13 mouse cellular contexts compared by ENCODE assay signal in genomic region chr2:173776108-173776507, GRCm38 (mm10). TPM values are rescaled to one million over a fixed set of nuclear protein-coding genes. Genes with fewer than 3 reads are reported as not detected.
A peak's percentile ranks its signal among the peaks of the same experiment; 100 is the strongest.
DNase-seq lines count a peak whose midpoint lies in the region; ATAC-seq and TF ChIP-seq lines count a peak whose summit lies in the region.
"Had no signal": no experiment of that assay in that cellular context is flagged by ENCODE, and none has a peak within 500 bp of the region (broad histone marks: within the 10 kb centered on the region; RNA-seq: fewer than 3 reads in every experiment).

No protein-coding gene starts in this region.

- H3K36me3 ChIP-seq in forebrain, embryonic 10.5 days (replicated peaks) = peaks cover 50% of the 10 kb centered on the region
- H3K36me3 ChIP-seq in forebrain, postnatal 0 days (ENCODE audit: insufficient read depth) = peaks cover 23% of the 10 kb centered on the region
- no peaks in the 10 kb centered on the region; the same call in 1 of the 2 replicates for H3K36me3 ChIP-seq in forebrain, embryonic 11.5 days (ENCODE audit: control insufficient read depth, insufficient read depth, low read length)
- H3K36me3 ChIP-seq in midbrain, embryonic 11.5 days (ENCODE audit: control insufficient read depth, insufficient read depth, low read length) = peaks cover 3% of the 10 kb centered on the region

- WGBS in forebrain, embryonic 10.5 days = 8% methylated on average over 9 of the region's 9 CpGs
- WGBS in forebrain, postnatal 0 days = 23% methylated on average over 9 of the region's 9 CpGs
- WGBS in forebrain, embryonic 11.5 days = 12% methylated on average over 9 of the region's 9 CpGs
- 9% methylated on average over 9 of the region's 9 CpGs for WGBS in midbrain, embryonic 11.5 days

- H3K4me1 ChIP-seq in forebrain, embryonic 10.5 days = peaks cover 71% of the 10 kb centered on the region
- no peaks in the 10 kb centered on the region for H3K4me1 ChIP-seq in forebrain, postnatal 0 days (ENCODE audit: insufficient read depth)
- H3K4me1 ChIP-seq in forebrain, embryonic 11.5 days (replicated peaks; ENCODE audit: control insufficient read depth, insufficient read depth, low read length) = peaks cover 24% of the 10 kb centered on the region
- peaks cover 17% of the 10 kb centered on the region for H3K4me1 ChIP-seq in midbrain, embryonic 11.5 days (ENCODE audit: control insufficient read depth, insufficient read depth, low read length)

- H3K27ac ChIP-seq in forebrain, embryonic 10.5 days = peak overlapping the region; percentile 73
- H3K27ac ChIP-seq in forebrain, postnatal 0 days (ENCODE audit: low read depth, low read length) = no peak overlapping the region
- H3K27ac ChIP-seq in forebrain, embryonic 11.5 days (ENCODE audit: low read depth, low read length) = peak overlapping the region; percentile 62
- peak overlapping the region; percentile 25; the same call in 1 of the 2 replicates for H3K27ac ChIP-seq in midbrain, embryonic 11.5 days (ENCODE audit: low read depth, low read length)

- DNase-seq in forebrain, embryonic 10.5 days (ENCODE audit: extremely low spot score, low spot score) = no peak
- DNase-seq in forebrain, postnatal 0 days = no peak
- peak; percentile 30 for DNase-seq in ES-CJ7 (ENCODE audit: low read depth, low spot score)
- DNase-seq in forebrain, embryonic 11.5 days (ENCODE audit: low spot score) = peak; percentile 68
- DNase-seq in midbrain, embryonic 11.5 days (ENCODE audit: low spot score, missing footprints) = no peak
- no peak for DNase-seq in adrenal gland, postnatal 14 days
- DNase-seq in left cerebral cortex, adult 18-20 months (ENCODE audit: low spot score in 2 of 2) = no peak
- DNase-seq in layer of hippocampus, adult 8-10 months (ENCODE audit: low spot score in 2 of 2) = no peak
- DNase-seq: cerebellum, adult 2 months had no signal

- TF ChIP-seq CTCF in forebrain, postnatal 0 days (IDR thresholded peaks at IDR 0.05; ENCODE audit: low read depth) = no peak

- no peak for ATAC-seq in forebrain, postnatal 0 days
- peak; percentile 59; the same call in 1 of the 2 replicates for ATAC-seq in forebrain, embryonic 11.5 days (replicated peaks; ENCODE audit: low FRiP score)
- ATAC-seq in midbrain, embryonic 11.5 days (ENCODE audit: low FRiP score) = peak; percentile 64

- H3K9ac ChIP-seq in forebrain, postnatal 0 days = no peak overlapping the region
- no peak overlapping the region for H3K9ac ChIP-seq in forebrain, embryonic 11.5 days (ENCODE audit: low read length)
- peak overlapping the region; percentile 18; the same call in 1 of the 2 replicates for H3K9ac ChIP-seq in midbrain, embryonic 11.5 days (ENCODE audit: low read length)

- no peaks in the 10 kb centered on the region for H3K27me3 ChIP-seq in forebrain, embryonic 10.5 days (ENCODE audit: poor library complexity, severe bottlenecking)
- H3K27me3 ChIP-seq in forebrain, postnatal 0 days (ENCODE audit: insufficient read depth, low read length) = no peaks in the 10 kb centered on the region
- H3K27me3 ChIP-seq in forebrain, embryonic 11.5 days (ENCODE audit: control insufficient read depth, insufficient read depth, low read length) = no peaks in the 10 kb centered on the region
- no peaks in the 10 kb centered on the region for H3K27me3 ChIP-seq in midbrain, embryonic 11.5 days (ENCODE audit: control insufficient read depth, insufficient read depth, low read length)

- no peaks in the 10 kb centered on the region for H3K9me3 ChIP-seq in forebrain, embryonic 10.5 days
- no peaks in the 10 kb centered on the region for H3K9me3 ChIP-seq in forebrain, postnatal 0 days (ENCODE audit: low read length)
- no peaks in the 10 kb centered on the region for H3K9me3 ChIP-seq in forebrain, embryonic 11.5 days (ENCODE audit: control insufficient read depth, low read length)
- no peaks in the 10 kb centered on the region for H3K9me3 ChIP-seq in midbrain, embryonic 11.5 days (ENCODE audit: control insufficient read depth, low read length)

- no peak overlapping the region for H3K4me3 ChIP-seq in forebrain, embryonic 10.5 days
- H3K4me3 ChIP-seq in forebrain, postnatal 0 days (ENCODE audit: low read depth, low read length) = no peak overlapping the region
- no peak overlapping the region for H3K4me3 ChIP-seq in forebrain, embryonic 11.5 days (ENCODE audit: low read depth, low read length)
- no peak overlapping the region for H3K4me3 ChIP-seq in midbrain, embryonic 11.5 days (ENCODE audit: low read depth, low read length)

- H3K4me2 ChIP-seq in forebrain, postnatal 0 days (ENCODE audit: low read depth) = no peak overlapping the region
- H3K4me2 ChIP-seq in forebrain, embryonic 11.5 days (ENCODE audit: low read depth, low read length, severe bottlenecking) = no peak overlapping the region
- no peak overlapping the region for H3K4me2 ChIP-seq in midbrain, embryonic 11.5 days

RNA-seq across cellular contexts. Expression of gene Vapb, which starts 38.8 kb away (rescaled TPM):
- polyA plus RNA-seq in forebrain, embryonic 10.5 days (2016; fragmentation: Nextera tagmentation; extraction: Ambion mirVana) = 8.8 and 10.2 TPM in 2 replicates
- 40.2 and 41.8 TPM in 2 replicates for total RNA-seq in forebrain, postnatal 0 days (2014; rRNA removed)
- polyA plus RNA-seq in forebrain, postnatal 0 days (2015; fragmentation: Nextera tagmentation; extraction: Ambion mirVana) = 12.4 and 13.6 TPM in 2 replicates
- polyA plus RNA-seq in forebrain, embryonic 11.5 days (2014; fragmentation: Nextera tagmentation; extraction: Ambion mirVana) = 10.5 and 11.5 TPM in 2 replicates
- 13.7 and 13.8 TPM in 2 replicates for polyA plus RNA-seq in midbrain, embryonic 11.5 days (2014; fragmentation: Nextera tagmentation; extraction: Ambion mirVana)
- 134 and 142 TPM in 2 replicates for total RNA-seq in adrenal gland, postnatal 14 days (2021)
- total RNA-seq in left cerebral cortex, adult 18-20 months (2021) = 100 to 1,000 TPM; 121 to 132 TPM
- 100 to 1,000 TPM; 111 to 134 (median 121) TPM for total RNA-seq in layer of hippocampus, adult 8-10 months (2022)

RNA-seq across cellular contexts. Expression of gene 1700010B08Rik, which starts 56.9 kb away (rescaled TPM):
- polyA plus RNA-seq in forebrain, embryonic 10.5 days (2016; fragmentation: Nextera tagmentation; extraction: Ambion mirVana) = not detected in 2 replicates
- total RNA-seq in forebrain, postnatal 0 days (2014; rRNA removed) = not detected in 2 replicates
- not detected in 2 replicates for polyA plus RNA-seq in forebrain, postnatal 0 days (2015; fragmentation: Nextera tagmentation; extraction: Ambion mirVana)
- polyA plus RNA-seq in forebrain, embryonic 11.5 days (2014; fragmentation: Nextera tagmentation; extraction: Ambion mirVana) = not detected in 2 replicates
- polyA plus RNA-seq in midbrain, embryonic 11.5 days (2014; fragmentation: Nextera tagmentation; extraction: Ambion mirVana) = not detected in 2 replicates
- not detected in 2 replicates for total RNA-seq in adrenal gland, postnatal 14 days (2021)
- not detected for total RNA-seq in left cerebral cortex, adult 18-20 months (2021)
- total RNA-seq in layer of hippocampus, adult 8-10 months (2022) = not detected
- total RNA-seq: adrenal gland, postnatal 4 days; layer of hippocampus, postnatal 25 days; megakaryocyte, adult 5-6 weeks had no signal
- polyA plus RNA-seq: cerebellum, adult 2 months; liver, embryonic 16.5 days had no signal

Comparison
In these comparisons a context has a peak if more than half of its experiments do, and no peak if none do; other contexts are left out.
1. DNase-seq: peak in ES-CJ7 (single experiment) and forebrain, embryonic 11.5 days (single experiment); none in forebrain, embryonic 10.5 days (single experiment), forebrain, postnatal 0 days (single experiment), midbrain, embryonic 11.5 days (single experiment), adrenal gland, postnatal 14 days (single experiment), left cerebral cortex, adult 18-20 months (0 of 2) and layer of hippocampus, adult 8-10 months (0 of 2).